18 mouse cellular contexts compared by ENCODE assay signal in the genomic region with DNA sequence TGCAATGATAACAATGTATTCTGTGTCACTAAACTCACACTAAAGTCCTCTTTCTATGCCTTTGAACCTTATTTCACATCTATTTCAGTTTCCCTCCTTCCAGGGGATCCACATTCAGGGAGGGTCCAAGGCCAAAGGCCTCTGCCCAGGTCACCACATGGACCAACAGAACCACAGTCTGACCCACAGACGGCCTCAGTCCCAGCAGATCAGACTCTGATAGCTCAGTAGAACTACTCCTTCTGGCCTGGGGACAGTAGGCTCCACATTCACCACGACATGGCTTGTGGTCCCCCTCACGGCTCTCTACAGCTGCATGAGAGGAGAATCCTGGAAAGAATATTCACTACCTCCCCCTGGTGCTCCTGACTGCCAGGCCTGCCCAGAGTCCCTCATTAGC. TPM values are rescaled to one million over a fixed set of nuclear protein-coding genes. Genes with fewer than 3 reads are reported as not detected.
A peak's percentile ranks its signal among the peaks of the same experiment; 100 is the strongest.
DNase-seq lines count a peak whose midpoint lies in the region; ATAC-seq lines count a peak whose summit lies in the region.
"Had no signal": no experiment of that assay in that cellular context is flagged by ENCODE, and none has a peak within 500 bp of the region (broad histone marks: within the 10 kb centered on the region; RNA-seq: fewer than 3 reads in every experiment).

No protein-coding gene starts in this region.

- H3K9me3 ChIP-seq in hindbrain, embryonic 13.5 days = peaks cover 28% of the 10 kb centered on the region
- peaks cover 39% of the 10 kb centered on the region for H3K9me3 ChIP-seq in hindbrain, embryonic 10.5 days
- H3K9me3 ChIP-seq: G1E had no signal

- H3K27me3 ChIP-seq in hindbrain, embryonic 13.5 days = no peaks in the 10 kb centered on the region
- no peaks in the 10 kb centered on the region for H3K27me3 ChIP-seq in hindbrain, embryonic 10.5 days (ENCODE audit: insufficient read depth, poor library complexity, severe bottlenecking)
- H3K27me3 ChIP-seq: CH12.LX, Patski had no signal

- H3K4me1 ChIP-seq in hindbrain, embryonic 13.5 days (replicated peaks) = peaks cover 6% of the 10 kb centered on the region
- H3K4me1 ChIP-seq in hindbrain, embryonic 10.5 days (replicated peaks) = peaks cover 6% of the 10 kb centered on the region

- ATAC-seq in hindbrain, embryonic 13.5 days (ENCODE audit: low FRiP score) = no peak
- ATAC-seq: activated CD4-positive, CD25-positive, alpha-beta regulatory T cell, adult 4 months; CD4-positive, CD25-positive, alpha-beta regulatory T cell, adult 4 months; Patski had no signal

- H3K27ac ChIP-seq in hindbrain, embryonic 13.5 days = no peak overlapping the region
- no peak overlapping the region for H3K27ac ChIP-seq in hindbrain, embryonic 10.5 days

- DNase-seq in heart, adult 11 months = peak; percentile 75
- DNase-seq in heart, adult 9 months (ENCODE audit: low spot score in 2 of 2) = no peak
- no peak for DNase-seq in hindbrain, embryonic 10.5 days (ENCODE audit: low spot score)
- DNase-seq: adrenal gland, adult 8-10 months; adrenal gland, postnatal 10 days; adrenal gland, postnatal 25 days; adrenal gland, postnatal 36 days; B cell, adult 2 months; cerebellum, adult 11 months; cerebellum, adult 11-12 months; cerebellum, adult 18-20 months had no signal

- H3K36me3 ChIP-seq in hindbrain, embryonic 13.5 days = peaks cover 52% of the 10 kb centered on the region
- peaks cover 61% of the 10 kb centered on the region for H3K36me3 ChIP-seq in hindbrain, embryonic 10.5 days

- H3K9ac ChIP-seq in hindbrain, embryonic 13.5 days = no peak overlapping the region

- 94% methylated on average over 3 of the region's 3 CpGs for WGBS in hindbrain, embryonic 13.5 days
- WGBS in hindbrain, embryonic 10.5 days = 88% methylated on average over 3 of the region's 3 CpGs

- H3K4me2 ChIP-seq in hindbrain, embryonic 13.5 days = no peak overlapping the region

- H3K4me3 ChIP-seq in hindbrain, embryonic 13.5 days = 0 out of 2 replicates have a peak overlapping the region, but pooled peaks have one; percentile 4
- H3K4me3 ChIP-seq in hindbrain, embryonic 10.5 days = no peak overlapping the region

RNA-seq across cellular contexts. Expression of a gene that starts 5.3 kb away (rescaled TPM):
- 6.8 TPM in 2 replicates for polyA plus RNA-seq in hindbrain, embryonic 13.5 days (2015; fragmentation: Nextera tagmentation; extraction: Ambion mirVana)
- 4.4 and 5.1 TPM in 2 replicates for polyA plus RNA-seq in hindbrain, embryonic 10.5 days (2016; fragmentation: Nextera tagmentation; extraction: Ambion mirVana)

RNA-seq across cellular contexts. Expression of a gene that starts 25.7 kb away (rescaled TPM):
- polyA plus RNA-seq in hindbrain, embryonic 13.5 days (2015; fragmentation: Nextera tagmentation; extraction: Ambion mirVana) = 43.3 and 46.5 TPM in 2 replicates
- 67.6 and 69.3 TPM in 2 replicates for polyA plus RNA-seq in hindbrain, embryonic 10.5 days (2016; fragmentation: Nextera tagmentation; extraction: Ambion mirVana)
- polyA plus RNA-seq: G1E had no signal

RNA-seq across cellular contexts. Expression of a gene that starts 25.9 kb away (rescaled TPM):
- polyA plus RNA-seq in hindbrain, embryonic 13.5 days (2015; fragmentation: Nextera tagmentation; extraction: Ambion mirVana) = 10.9 and 12.0 TPM in 2 replicates
- 13.5 and 15.8 TPM in 2 replicates for polyA plus RNA-seq in hindbrain, embryonic 10.5 days (2016; fragmentation: Nextera tagmentation; extraction: Ambion mirVana)
- polyA plus RNA-seq: G1E had no signal

RNA-seq across cellular contexts. Expression of a gene that starts 33.3 kb away (rescaled TPM):
- 4.1 and 4.8 TPM in 2 replicates for polyA plus RNA-seq in hindbrain, embryonic 13.5 days (2015; fragmentation: Nextera tagmentation; extraction: Ambion mirVana)
- polyA plus RNA-seq in hindbrain, embryonic 10.5 days (2016; fragmentation: Nextera tagmentation; extraction: Ambion mirVana) = 4.6 and 6.4 TPM in 2 replicates
- polyA plus RNA-seq: adrenal gland, adult 2 months had no signal
